Mouse (Mus musculus): Measurements from ENCODE around the gene Slc2a8.
A peak's percentile ranks its signal among the peaks of the same experiment; 100 is the strongest.

The Slc2a8 gene

GRCm38 (mm10) chr2:32969326-32969725, 12.6 kb downstream of the Slc2a8 start:
- no peak for DNase-seq

- no peak for DNase-seq
These were observed 13.8 kb downstream of the Slc2a8 start for GRCm38 (mm10) chr2:32968024-32968614.

- peak; percentile 76 to 78 for DNase-seq
These were observed 14.9 kb downstream of the Slc2a8 start for GRCm38 (mm10) chr2:32966689-32967631.

DNA sequence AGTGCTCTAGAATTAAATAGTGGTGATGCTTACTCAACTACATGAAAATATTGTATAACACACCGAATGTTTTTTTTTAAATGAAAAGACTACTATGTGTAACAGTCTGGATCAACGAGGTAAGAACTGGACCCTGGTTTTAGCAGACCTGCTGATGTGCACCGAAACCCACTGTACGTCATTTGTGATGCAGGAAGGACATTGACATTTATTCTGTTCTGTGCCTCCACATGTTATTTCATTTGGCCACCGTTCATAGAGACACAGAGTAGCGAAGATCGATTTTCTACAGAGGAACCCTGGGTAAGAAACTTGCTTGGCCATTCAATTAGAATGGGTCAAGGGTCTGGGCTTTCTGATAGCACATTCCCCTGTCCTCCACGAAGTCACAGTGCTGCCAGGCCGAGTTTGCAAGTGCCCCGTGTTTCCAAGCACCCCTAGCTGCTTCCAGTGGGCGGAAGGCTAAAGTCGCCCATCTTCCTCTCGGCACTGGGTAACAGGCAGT, 15.6 kb downstream of the Slc2a8 start:
- DNase-seq = no peak

GRCm38 (mm10) chr2:32965511-32966183, 16.2 kb downstream of the Slc2a8 start:
- DNase-seq = no peak

DNA sequence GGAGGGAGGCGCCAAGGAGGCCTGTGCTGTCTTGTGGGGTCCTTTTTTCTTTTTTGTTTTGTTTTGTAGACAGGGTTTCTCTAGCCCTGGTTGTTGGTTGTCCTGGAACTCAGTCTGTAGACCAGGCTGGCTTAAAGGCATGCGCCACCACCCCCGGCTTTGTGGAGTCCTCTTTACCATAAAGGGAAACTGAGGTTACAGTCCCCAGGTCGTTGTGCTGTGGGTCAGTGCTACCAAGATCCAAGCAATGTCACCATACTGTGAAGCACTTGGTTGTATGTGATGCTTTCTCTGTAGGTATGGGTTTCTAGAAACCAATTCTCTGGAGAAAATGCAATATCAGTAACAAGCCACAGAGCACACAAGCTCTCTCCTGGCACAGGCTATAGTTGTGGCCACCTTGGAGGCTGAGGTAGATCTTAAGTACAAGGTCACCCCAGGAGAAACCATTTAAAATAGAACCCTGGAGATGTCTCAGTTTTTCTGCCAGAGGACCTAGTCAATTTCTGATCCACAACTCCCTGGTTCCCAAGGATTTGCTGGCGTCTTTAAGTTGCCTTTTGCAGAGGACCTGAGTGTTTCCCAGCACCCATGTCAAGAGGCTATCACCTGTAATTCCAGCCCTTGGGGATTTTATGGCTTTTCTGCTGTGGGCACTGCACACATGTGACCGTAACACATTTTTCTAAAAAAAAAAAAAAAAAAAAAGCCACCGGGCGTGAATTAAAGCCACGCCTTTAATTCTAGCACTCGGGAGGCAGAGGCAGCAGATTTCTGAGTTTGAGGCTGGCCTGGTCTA, 17.0 kb downstream of the Slc2a8 start:
- no peak for DNase-seq

DNA sequence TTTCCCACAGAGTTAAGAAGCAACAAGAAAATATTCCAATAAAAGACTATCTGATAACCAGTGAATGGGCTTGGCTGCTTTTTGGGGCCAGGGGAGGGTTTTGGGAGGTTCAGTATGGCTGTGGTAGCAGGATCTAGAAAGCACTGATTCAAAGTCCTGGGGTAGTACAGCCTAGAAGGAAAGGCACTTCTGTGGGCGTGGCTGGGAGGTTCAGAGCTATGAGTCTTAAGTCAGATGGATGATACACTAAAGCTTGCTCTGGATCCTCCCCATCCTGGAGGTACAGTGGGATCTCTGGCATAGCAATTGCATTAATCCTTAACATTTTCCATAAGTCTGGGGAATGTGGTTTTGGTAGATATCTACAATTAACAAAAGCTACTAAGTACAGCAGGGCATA, 17.9 kb downstream of the Slc2a8 start:
- no peak for DNase-seq

GRCm38 (mm10) chr2:32963544-32963943, 18.3 kb downstream of the Slc2a8 start:
- DNase-seq = no peak

GRCm38 (mm10) chr2:32962875-32963220, 19.0 kb downstream of the Slc2a8 start:
- no peak for DNase-seq

- no peak for DNase-seq
These were observed 19.6 kb downstream of the Slc2a8 start for GRCm38 (mm10) chr2:32962062-32962874.

- peak; percentile 92 to 96 for DNase-seq
These were observed 20.5 kb downstream of the Slc2a8 start, which contains the start of the genes Rpl12 and Lrsam1 for GRCm38 (mm10) chr2:32961192-32961995. Gene Rpl12, plus strand, starts transcription at chr2:32961559. Gene Lrsam1, minus strand, starts transcription at chr2:32961614.

GRCm38 (mm10) chr2:32960273-32960672, 21.6 kb downstream of the Slc2a8 start:
- no peak for DNase-seq

DNA sequence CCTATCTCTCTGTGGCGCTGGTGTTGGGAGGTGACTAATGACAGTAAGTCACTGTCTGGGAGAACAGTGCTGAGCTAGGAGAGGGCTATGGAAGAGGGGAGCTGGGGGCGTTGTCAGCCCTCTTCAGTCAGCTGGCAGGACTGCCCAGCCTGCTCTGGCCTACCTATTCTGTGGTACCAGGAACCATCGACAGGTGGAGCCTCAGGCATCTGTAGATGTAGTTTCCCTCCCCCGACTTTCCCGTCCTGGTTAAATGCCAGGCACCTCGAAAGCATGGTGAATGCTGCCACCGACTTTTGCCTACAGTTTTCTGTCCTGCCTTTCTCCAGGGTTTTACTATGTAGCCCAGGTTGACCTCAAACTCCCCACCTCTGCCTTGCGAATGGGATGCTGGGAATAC, 24.5 kb downstream of the Slc2a8 start:
- DNase-seq = no peak

DNA sequence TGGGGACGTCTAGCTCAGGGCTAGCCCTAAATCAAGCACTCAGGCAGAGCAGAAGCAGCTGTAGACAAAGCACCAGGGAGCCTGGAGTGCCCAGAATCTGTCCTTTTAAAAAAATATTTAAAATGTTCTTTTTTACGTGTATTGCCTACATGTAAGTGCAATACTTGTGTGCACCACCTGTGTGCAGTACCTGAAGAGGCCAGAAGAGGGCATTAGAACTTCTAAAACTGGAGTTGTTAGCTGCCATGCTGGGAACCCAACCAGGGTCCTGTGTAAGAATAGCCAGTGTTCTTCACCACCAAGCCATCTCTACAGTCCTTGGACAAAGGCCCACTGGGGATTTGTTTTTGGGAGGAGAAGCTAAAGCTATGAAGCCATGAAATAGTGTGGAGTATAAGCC, 27.3 kb downstream of the Slc2a8 start:
- DNase-seq = no peak

DNA sequence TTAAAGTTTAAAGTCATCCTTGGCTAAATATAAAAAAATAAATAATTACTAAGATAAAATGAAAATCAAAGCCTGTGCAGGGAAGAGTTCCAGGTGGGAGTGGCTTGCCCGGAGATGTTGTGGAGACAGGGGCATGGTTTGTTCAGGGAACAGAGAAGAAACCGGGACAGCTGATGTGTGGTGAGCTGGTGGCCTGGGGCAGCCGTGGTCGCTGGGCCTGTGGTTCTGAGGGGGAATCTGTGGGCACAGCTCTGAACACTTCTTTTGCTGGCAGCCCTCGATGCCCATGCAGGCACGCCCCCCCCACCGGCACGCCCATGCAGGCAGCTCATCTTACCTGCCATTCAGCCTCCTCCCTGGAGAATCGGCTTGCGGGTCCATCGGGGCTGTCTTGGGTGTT, 34.4 kb downstream of the Slc2a8 start:
- DNase-seq = no peak

DNA sequence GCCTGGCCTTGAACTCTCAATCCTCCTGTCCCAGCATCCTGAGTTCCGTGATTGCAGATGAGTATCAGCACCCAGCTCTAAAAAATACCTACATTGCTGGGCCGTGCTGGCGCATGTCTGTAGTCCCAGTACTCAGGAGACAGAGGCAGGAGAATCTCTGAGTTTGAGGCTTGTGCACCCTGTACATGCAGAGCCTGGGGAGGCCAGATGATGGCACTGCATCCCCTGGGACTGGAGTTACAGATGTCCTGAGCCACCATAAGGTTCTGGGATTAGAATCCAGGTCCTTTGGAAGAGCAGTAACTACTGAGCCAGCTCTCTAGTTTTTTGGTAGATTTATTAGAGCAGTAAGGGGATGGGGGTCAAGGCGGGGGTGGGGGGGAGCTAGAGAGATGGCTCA, 41.4 kb downstream of the Slc2a8 start:
- DNase-seq = no peak

DNA sequence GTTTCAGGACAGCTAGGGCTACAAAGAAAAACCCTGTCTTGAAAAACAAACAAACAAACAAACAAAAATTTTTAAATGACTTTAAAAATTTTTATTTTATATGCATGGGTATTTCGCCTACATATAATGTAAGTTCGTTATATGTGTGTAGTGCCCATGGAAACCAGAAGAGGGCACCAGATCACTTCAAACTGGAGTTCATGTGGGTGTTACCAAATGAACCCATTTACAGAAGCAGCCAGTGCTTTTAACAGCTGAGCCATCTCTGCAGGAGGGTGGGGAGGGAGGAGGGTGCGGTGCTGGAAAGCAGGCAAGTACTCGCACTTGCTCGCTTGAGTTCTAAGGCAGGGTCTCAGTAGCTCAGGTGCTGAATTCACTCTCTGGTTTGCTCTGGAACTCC, 42.5 kb downstream of the Slc2a8 start:
- DNase-seq = peak in 1 of 2 experiments; percentile 27

- DNase-seq = no peak
These were observed 43.1 kb downstream of the Slc2a8 start for GRCm38 (mm10) chr2:32938741-32939140.

- DNase-seq = no peak
These were observed 50.2 kb downstream of the Slc2a8 start for GRCm38 (mm10) chr2:32931730-32932129.

GRCm38 (mm10) chr2:32928947-32929829, 52.7 kb downstream of the Slc2a8 start:
- no peak for DNase-seq
